Mouse (Mus musculus) forebrain, embryonic 12.5 days (tissue): Measurements from ENCODE around the gene Dgkd. TPM values are rescaled to one million over a fixed set of nuclear protein-coding genes. Genes with fewer than 3 reads are reported as not detected.

Experiments
- ATAC-seq: fragments of 200-750 bp; cut with Nextera tagmentation; 2 replicates; pipeline ENCODE4 v1.8.0; 2017; ENCODE audit warnings: moderate TSS enrichment; ENCODE audit not compliant: low FRiP score
- H3K27ac ChIP-seq: fragments of 300-500 bp; sonication (generic); 2 replicates; pipeline ENCODE4 v1.5.1; 2016; ENCODE audit warnings: mild to moderate bottlenecking
- H3K27me3 ChIP-seq: fragments of 300-500 bp; sonication (generic); 2 replicates; pipeline ENCODE4 v1.6.1; 2016; ENCODE audit warnings: mild to moderate bottlenecking
- H3K36me3 ChIP-seq: fragments of 300-500 bp; sonication (generic); replicated peaks from 2 replicates; pipeline ENCODE4 v1.6.1; 2016; ENCODE audit warnings: mild to moderate bottlenecking
- H3K4me1 ChIP-seq: fragments of 300-500 bp; sonication (generic); 2 replicates; pipeline ENCODE4 v1.6.1; 2016
- H3K4me2 ChIP-seq: fragments of 300-500 bp; sonication (generic); 2 replicates; pipeline ENCODE4 v1.6.1; 2016; ENCODE audit warnings: mild to moderate bottlenecking, moderate library complexity
- H3K4me3 ChIP-seq: fragments of 300-500 bp; sonication (generic); replicated peaks from 2 replicates; pipeline ENCODE4 v1.5.1; 2016; ENCODE audit warnings: mild to moderate bottlenecking
- H3K9ac ChIP-seq: fragments of 300-500 bp; sonication (generic); 2 replicates; pipeline ENCODE4 v1.6.1; 2016; ENCODE audit warnings: mild to moderate bottlenecking
- H3K9me3 ChIP-seq: fragments of 300-500 bp; sonication (generic); 2 replicates; pipeline ENCODE4 v1.6.1; 2016
- WGBS: fragments of 180-500 bp; shearing (Covaris S2); methylation state at CpG from one replicate; pipeline ENCODE4 v1.1.7; 2016; 5-methylcytosine and 5-hydroxymethylcytosine counted together
- polyA plus RNA-seq: library from polyadenylated mRNA; unstranded; fragments of >200 nt; fragmentation: Nextera tagmentation; extraction: Ambion mirVana; gene quantifications from 2 replicates; pipeline ENCODE4 v1.2.1, GENCODE M21; 2016

Dgkd gene
- polyA plus RNA-seq, 1 experiment from 2014 or later = 43.2 TPM

DNA sequence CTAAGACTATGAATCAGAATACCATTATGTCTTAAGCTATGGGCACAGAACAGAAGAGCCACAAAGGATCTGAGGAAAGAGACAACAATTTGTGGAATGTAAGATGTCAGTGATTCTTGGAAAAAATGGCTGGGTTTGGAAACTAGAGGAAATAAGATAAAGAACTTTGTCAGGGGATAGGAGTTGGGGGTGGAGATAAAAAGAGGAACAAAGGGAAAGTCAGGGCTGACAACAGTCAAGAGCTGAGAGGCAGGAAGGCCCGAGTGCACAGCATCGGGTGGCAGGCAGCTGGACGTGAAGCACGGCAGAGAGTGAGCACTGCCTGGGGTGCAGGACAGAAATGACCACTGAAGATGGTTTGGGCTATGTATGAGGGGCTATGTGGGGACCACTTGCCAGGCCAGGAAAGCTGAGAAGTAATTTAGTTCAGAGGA lies 106.9 kb downstream of the Dgkd start:
- H3K4me1 ChIP-seq = no peaks in the 10 kb centered on the region
- no peaks in the 10 kb centered on the region for H3K27me3 ChIP-seq
- H3K4me3 ChIP-seq = no peak overlapping the region
- 55% methylated on average over 4 of the region's 4 CpGs for WGBS
- ATAC-seq = no peak
- no peaks in the 10 kb centered on the region for H3K9me3 ChIP-seq
- H3K36me3 ChIP-seq = peaks cover 60% of the 10 kb centered on the region
- H3K9ac ChIP-seq = no peak overlapping the region
- H3K4me2 ChIP-seq = no peak overlapping the region
- H3K27ac ChIP-seq = no peak overlapping the region

DNA sequence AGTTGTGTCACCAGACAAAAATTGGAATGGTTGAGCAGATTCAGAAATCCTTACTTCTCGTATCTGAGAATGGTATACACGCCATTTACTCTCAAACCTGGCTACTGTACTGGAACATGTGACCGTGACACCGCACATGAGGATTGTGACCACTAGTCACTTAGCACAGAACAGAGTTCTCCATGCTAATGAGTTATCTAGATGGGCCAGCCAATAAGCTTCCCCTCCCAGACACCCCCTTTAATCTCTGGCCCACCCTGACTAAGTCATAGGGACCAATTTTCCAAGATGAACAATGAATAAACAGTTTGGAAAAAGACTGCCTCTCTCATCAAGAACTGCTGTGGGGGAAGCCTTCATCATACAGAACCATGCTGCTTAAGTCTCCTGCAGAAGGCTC lies 107.7 kb downstream of the Dgkd start:
- Histone ChIP-seq H3K36me3 (peaks cover 54% of the 10 kb centered on the region), H3K27me3 (no peaks in the 10 kb centered on the region), H3K4me2 (no peak overlapping the region), H3K4me3 (no peak overlapping the region), H3K27ac (no peak overlapping the region), H3K9me3 (no peaks in the 10 kb centered on the region), H3K4me1 (no peaks in the 10 kb centered on the region), H3K9ac (no peak overlapping the region)
- no peak for ATAC-seq
- 96% methylated on average over 4 of the region's 4 CpGs for WGBS

DNA sequence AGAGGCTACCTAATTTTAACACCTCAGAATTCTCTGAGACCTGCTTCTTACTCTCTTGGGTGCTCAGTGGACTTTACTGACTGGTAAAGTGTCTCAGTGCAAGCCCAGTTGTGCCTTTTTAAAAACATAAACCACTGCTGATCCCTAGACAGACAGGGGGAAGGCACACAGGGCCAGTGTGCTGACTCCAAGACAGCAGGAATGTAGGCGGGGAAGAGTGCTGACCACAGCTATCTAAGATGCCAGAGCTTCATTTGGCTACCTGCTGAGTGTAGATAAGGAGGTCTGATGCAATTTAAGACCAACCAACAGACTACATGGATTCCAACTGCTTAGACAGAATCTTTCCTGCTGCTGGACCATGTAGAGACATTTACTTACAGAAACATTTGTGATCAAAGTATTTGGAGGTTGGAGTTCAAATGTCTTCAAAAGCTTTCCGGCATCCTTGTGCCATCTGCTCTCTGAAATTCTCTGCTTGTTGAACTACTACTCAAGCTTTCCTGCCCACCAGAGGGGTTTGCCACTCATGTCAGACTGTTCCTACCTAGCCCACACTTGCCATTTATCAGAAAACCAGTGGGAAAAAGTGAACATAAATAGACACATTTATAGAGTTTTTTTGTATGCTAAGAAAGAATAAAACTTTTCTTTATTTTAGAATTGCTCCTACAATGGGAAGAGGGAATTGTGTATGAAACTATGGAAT lies 108.5 kb downstream of the Dgkd start:
- H3K9me3 ChIP-seq = no peaks in the 10 kb centered on the region
- WGBS = 86% methylated on average over 2 of the region's 2 CpGs

DNA sequence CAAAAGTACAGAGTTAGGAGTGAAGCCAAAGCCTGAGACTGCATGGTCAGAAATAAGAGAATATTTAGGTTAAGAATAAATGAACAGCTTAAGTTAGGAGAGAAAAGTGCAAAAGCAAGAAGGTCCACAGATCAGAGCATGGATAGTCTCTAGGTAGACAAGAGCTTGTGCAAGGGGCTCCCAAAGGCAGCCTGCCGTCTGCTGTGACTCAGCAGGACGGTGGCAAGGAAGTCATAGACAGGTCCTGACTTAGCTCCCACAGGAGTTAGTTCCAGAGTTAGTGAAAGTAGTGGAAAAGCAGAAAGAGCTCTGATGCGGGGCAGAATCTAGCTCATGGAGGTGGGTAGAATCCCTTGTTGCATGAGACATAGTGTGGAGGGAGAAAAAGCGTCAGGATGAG lies 117.3 kb downstream of the Dgkd start:
- Histone ChIP-seq H3K36me3 (peaks cover 31% of the 10 kb centered on the region), H3K9ac (no peak overlapping the region)
- 92% methylated on average over 4 of the region's 4 CpGs for WGBS

More for the DNA sequence above, 108.5 kb downstream of the Dgkd start:
- Histone ChIP-seq H3K4me1 (no peaks in the 10 kb centered on the region), H3K27me3 (no peaks in the 10 kb centered on the region), H3K36me3 (peaks cover 53% of the 10 kb centered on the region), H3K9ac (no peak overlapping the region), H3K27ac (no peak overlapping the region), H3K4me3 (no peak overlapping the region), H3K4me2 (no peak overlapping the region)
- no peak for ATAC-seq

DNA sequence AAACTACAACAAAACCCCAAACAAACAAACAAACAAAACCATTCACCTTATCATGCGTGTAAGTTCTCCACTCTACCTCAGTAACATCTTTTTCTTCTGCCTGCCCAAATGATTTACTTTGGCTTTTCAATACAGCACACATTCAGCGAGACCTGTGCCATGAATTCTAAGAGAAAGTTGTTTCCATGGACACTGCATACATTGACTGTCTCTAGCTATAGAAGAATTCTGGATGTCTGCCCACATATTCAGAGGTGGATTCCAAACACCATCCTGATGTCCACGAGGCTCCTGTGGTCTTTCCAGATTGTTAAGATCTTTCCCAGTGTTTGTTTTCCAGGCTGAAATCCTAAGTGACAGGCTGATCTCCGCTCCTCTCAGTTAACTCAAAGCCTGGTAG lies 129.2 kb downstream of the Dgkd start:
- H3K9me3 ChIP-seq = no peaks in the 10 kb centered on the region
- H3K36me3 ChIP-seq = peaks cover 76% of the 10 kb centered on the region
- no peak overlapping the region for H3K9ac ChIP-seq
- no peak overlapping the region for H3K4me2 ChIP-seq
- H3K27ac ChIP-seq = no peak overlapping the region
- no peak for ATAC-seq
- no peaks in the 10 kb centered on the region for H3K27me3 ChIP-seq
- H3K4me3 ChIP-seq = no peak overlapping the region
- 81% methylated on average over 4 of the region's 4 CpGs for WGBS
- H3K4me1 ChIP-seq = no peaks in the 10 kb centered on the region

More for the DNA sequence above, 117.3 kb downstream of the Dgkd start:
- Histone ChIP-seq H3K27ac (no peak overlapping the region), H3K4me2 (no peak overlapping the region), H3K4me1 (0 out of 2 replicates have a peak, but pooled peaks cover 7% of the 10 kb centered on the region), H3K27me3 (no peaks in the 10 kb centered on the region), H3K4me3 (no peak overlapping the region), H3K9me3 (no peaks in the 10 kb centered on the region)
- no peak for ATAC-seq

DNA sequence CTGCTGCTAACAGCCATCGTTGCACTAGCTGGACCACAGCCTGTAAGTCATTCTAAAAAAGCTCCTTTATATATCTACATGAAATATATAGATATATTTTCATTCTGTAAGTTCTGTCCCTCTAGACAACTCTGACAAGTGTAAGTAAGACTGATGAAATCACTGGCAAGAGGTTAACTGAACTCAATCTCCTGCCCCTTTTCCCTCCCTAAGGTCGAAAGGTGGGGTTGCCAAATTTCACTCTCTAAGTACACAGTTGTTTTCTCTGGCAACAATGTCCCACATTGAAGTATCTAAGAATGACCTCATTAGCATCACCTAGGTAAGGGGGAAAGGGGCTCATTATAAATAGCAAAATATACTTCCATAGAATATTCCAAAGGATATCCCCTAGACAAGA lies 139.6 kb downstream of the Dgkd start:
- H3K36me3 ChIP-seq = peaks cover 80% of the 10 kb centered on the region
- H3K4me1 ChIP-seq = no peaks in the 10 kb centered on the region
- 96% methylated on average over 2 of the region's 2 CpGs for WGBS
- ATAC-seq = no peak
- no peak overlapping the region for H3K4me3 ChIP-seq
- H3K27ac ChIP-seq = no peak overlapping the region
- no peaks in the 10 kb centered on the region for H3K27me3 ChIP-seq
- no peak overlapping the region for H3K9ac ChIP-seq
- no peaks in the 10 kb centered on the region for H3K9me3 ChIP-seq
- no peak overlapping the region for H3K4me2 ChIP-seq

Other genes starting within 250 kb of the Dgkd start
- gene Inpp5d, start 233.0 kb upstream of the Dgkd start, polyA plus RNA-seq = 2.6 and 3.8 TPM in 2 replicates
- gene Atg16l1, start 97.4 kb upstream of the Dgkd start, polyA plus RNA-seq = 46.6 and 51.4 TPM in 2 replicates
- 2.7 TPM in 2 replicates for gene Sag, start 49.6 kb upstream of the Dgkd start, polyA plus RNA-seq
- gene Usp40, start 155.3 kb downstream of the Dgkd start, polyA plus RNA-seq = 39.8 and 40.1 TPM in 2 replicates
- gene Ugt1a10, start 202.1 kb downstream of the Dgkd start, polyA plus RNA-seq = not detected in 2 replicates
- not detected in 2 replicates for gene Ugt1a9, start 217.5 kb downstream of the Dgkd start, polyA plus RNA-seq
- gene Ugt1a8, start 234.5 kb downstream of the Dgkd start, polyA plus RNA-seq = not detected in 2 replicates
- 0.55 and 0.70 TPM in 2 replicates for gene Ugt1a7c, start 241.8 kb downstream of the Dgkd start, polyA plus RNA-seq
- gene Ugt1a6b, start 250.0 kb downstream of the Dgkd start, polyA plus RNA-seq = 0.19 TPM in 1 of 2 replicates, not detected in the other